7 mouse cellular contexts compared by ENCODE assay signal in the genomic region with DNA sequence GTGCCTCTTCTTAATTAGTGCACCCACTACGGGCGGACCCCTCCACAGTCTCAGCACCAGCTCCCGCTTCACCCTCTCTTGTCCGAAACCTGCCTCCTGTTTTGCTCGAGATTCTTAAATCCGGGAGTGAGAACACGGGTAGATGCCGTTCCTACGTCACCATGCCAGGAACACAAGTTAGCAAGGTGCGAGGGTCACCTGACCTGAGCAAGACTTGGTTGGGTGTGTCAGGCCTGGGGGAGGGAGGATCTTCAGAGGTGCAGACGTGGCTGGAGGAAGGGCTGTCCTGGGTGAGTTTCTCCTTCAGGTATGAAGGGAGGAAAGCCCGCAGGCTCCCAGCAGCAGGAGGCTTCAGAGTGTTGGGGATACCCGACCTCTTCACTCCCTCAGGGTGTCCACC. TPM values are rescaled to one million over a fixed set of nuclear protein-coding genes. Genes with fewer than 3 reads are reported as not detected.
DNase-seq lines count a peak whose midpoint lies in the region; ATAC-seq and TF ChIP-seq lines count a peak whose summit lies in the region.

A gene (plus strand): TSS at position 239 of the 400 bp plus-strand sequence.

- no peaks in the 10 kb centered on the region for H3K27me3 ChIP-seq in neural tube, embryonic 11.5 days (ENCODE audit: control insufficient read depth, insufficient read depth, low read length)
- no peaks in the 10 kb centered on the region for H3K27me3 ChIP-seq in embryonic facial prominence, embryonic 15.5 days
- H3K27me3 ChIP-seq in neural tube, embryonic 15.5 days (replicated peaks), result no peaks in the 10 kb centered on the region

- peaks cover 12% of the 10 kb centered on the region for H3K4me1 ChIP-seq in neural tube, embryonic 11.5 days (ENCODE audit: control insufficient read depth, insufficient read depth, low read length)
- H3K4me1 ChIP-seq in embryonic facial prominence, embryonic 15.5 days, result peaks cover 21% of the 10 kb centered on the region
- peaks cover 25% of the 10 kb centered on the region for H3K4me1 ChIP-seq in neural tube, embryonic 15.5 days

- H3K4me2 ChIP-seq in neural tube, embryonic 11.5 days (ENCODE audit: low read depth), result no peak within 1 kb of the TSS
- no peak within 1 kb of the TSS for H3K4me2 ChIP-seq in embryonic facial prominence, embryonic 15.5 days (replicated peaks)
- H3K4me2 ChIP-seq in neural tube, embryonic 15.5 days, result peak within 1 kb of the TSS; percentile 17; the same call in 1 of the 2 replicates

- WGBS in neural tube, embryonic 11.5 days, result 16% methylated on average over 13 of the region's 13 CpGs
- WGBS in embryonic facial prominence, embryonic 15.5 days, result 23% methylated on average over 13 of the region's 13 CpGs
- 24% methylated on average over 13 of the region's 13 CpGs for WGBS in neural tube, embryonic 15.5 days

- no peak within 1 kb of the TSS for H3K4me3 ChIP-seq in neural tube, embryonic 11.5 days (ENCODE audit: low read depth, low read length)
- no peak within 1 kb of the TSS for H3K4me3 ChIP-seq in embryonic facial prominence, embryonic 15.5 days (replicated peaks)
- no peak within 1 kb of the TSS for H3K4me3 ChIP-seq in neural tube, embryonic 15.5 days (replicated peaks)
- no peak within 1 kb of the TSS for H3K4me3 ChIP-seq in gastrocnemius, adult 2 months

- no peak within 1 kb of the TSS for H3K9ac ChIP-seq in neural tube, embryonic 11.5 days (ENCODE audit: low read length)
- no peak within 1 kb of the TSS for H3K9ac ChIP-seq in embryonic facial prominence, embryonic 15.5 days
- no peak within 1 kb of the TSS for H3K9ac ChIP-seq in neural tube, embryonic 15.5 days (replicated peaks)

- intact Hi-C loops in gastrocnemius, adult 2 months (cut with DNase I), result no loop called here

- TF ChIP-seq CTCF in gastrocnemius, adult 2 months (IDR thresholded peaks at IDR 0.05), result no peak

- ATAC-seq in neural tube, embryonic 11.5 days (ENCODE audit: insufficient read depth, low FRiP score, low TSS enrichment), result no peak
- no peak for ATAC-seq in embryonic facial prominence, embryonic 15.5 days (ENCODE audit: insufficient number of reproducible peaks, low FRiP score, low TSS enrichment, low read depth)
- ATAC-seq in neural tube, embryonic 15.5 days (ENCODE audit: low FRiP score), result 0 out of 2 replicates have a peak, but pooled peaks have one; percentile 3

- H3K36me3 ChIP-seq in neural tube, embryonic 11.5 days (ENCODE audit: control insufficient read depth, insufficient read depth, low read length), result no peaks in the 10 kb centered on the region
- H3K36me3 ChIP-seq in embryonic facial prominence, embryonic 15.5 days, result no peaks in the 10 kb centered on the region
- H3K36me3 ChIP-seq in neural tube, embryonic 15.5 days, result no peaks in the 10 kb centered on the region

- H3K9me3 ChIP-seq in neural tube, embryonic 11.5 days (ENCODE audit: control insufficient read depth, low read length), result no peaks in the 10 kb centered on the region
- no peaks in the 10 kb centered on the region for H3K9me3 ChIP-seq in embryonic facial prominence, embryonic 15.5 days (replicated peaks)
- H3K9me3 ChIP-seq in neural tube, embryonic 15.5 days (replicated peaks), result no peaks in the 10 kb centered on the region

- DNase-seq in neural tube, embryonic 11.5 days (ENCODE audit: low spot score), result no peak
- no peak for DNase-seq in neural tube, embryonic 10.5 days (ENCODE audit: extremely low spot score, low spot score)
- DNase-seq in left cerebral cortex, adult 8-10 months (ENCODE audit: low spot score in 2 of 2), result no peak
- DNase-seq in gastrocnemius, adult 2 months, result no peak
- DNase-seq in heart, adult 18-20 months, result no peak

- H3K27ac ChIP-seq in neural tube, embryonic 11.5 days (ENCODE audit: low read depth, low read length), result no peak within 1 kb of the TSS
- H3K27ac ChIP-seq in embryonic facial prominence, embryonic 15.5 days (replicated peaks), result no peak within 1 kb of the TSS
- 0 out of 2 replicates have a peak within 1 kb of the TSS, but pooled peaks have one; percentile 11 for H3K27ac ChIP-seq in neural tube, embryonic 15.5 days (replicated peaks)
- no peak within 1 kb of the TSS for H3K27ac ChIP-seq in gastrocnemius, adult 2 months

RNA-seq across cellular contexts. Expression of the gene that starts here (rescaled TPM):
- 15.1 and 17.8 TPM in 2 replicates for polyA plus RNA-seq in neural tube, embryonic 11.5 days (2014; fragmentation: Nextera tagmentation; extraction: Ambion mirVana)
- polyA plus RNA-seq in embryonic facial prominence, embryonic 15.5 days (2015; fragmentation: Nextera tagmentation; extraction: Ambion mirVana), result 20.7 and 21.3 TPM in 2 replicates
- total RNA-seq in left cerebral cortex, adult 8-10 months (2022), result 100 to 1,000 TPM; 107 to 122 (median 115) TPM
- polyA plus RNA-seq in neural tube, embryonic 15.5 days (2015; fragmentation: Nextera tagmentation; extraction: Ambion mirVana), result 25.4 and 33.0 TPM in 2 replicates
- 1 to 10 TPM; 2.2 to 2.8 TPM for total RNA-seq in gastrocnemius, adult 2 months (2021)
- total RNA-seq in heart, adult 18-20 months (2021), result 1 to 10 TPM; 4.2 to 4.8 TPM

Comparison
In these comparisons a context has a peak if more than half of its experiments do, and no peak if none do; other contexts are left out.
1. RNA of the gene that starts here (total RNA-seq): 107 to 122 TPM in left cerebral cortex, adult 8-10 months; 4.2 to 4.8 TPM in heart, adult 18-20 months and 2.2 to 2.8 TPM in gastrocnemius, adult 2 months; every median in the first group is over 10 times any median in the second.